Mouse (Mus musculus): ENCODE data around the gene Rab42. TPM values are rescaled to one million over a fixed set of nuclear protein-coding genes. Genes with fewer than 3 reads are reported as not detected.

Gene Rab42
- polyA plus RNA-seq, 1 experiment = 0.30 TPM

DNA sequence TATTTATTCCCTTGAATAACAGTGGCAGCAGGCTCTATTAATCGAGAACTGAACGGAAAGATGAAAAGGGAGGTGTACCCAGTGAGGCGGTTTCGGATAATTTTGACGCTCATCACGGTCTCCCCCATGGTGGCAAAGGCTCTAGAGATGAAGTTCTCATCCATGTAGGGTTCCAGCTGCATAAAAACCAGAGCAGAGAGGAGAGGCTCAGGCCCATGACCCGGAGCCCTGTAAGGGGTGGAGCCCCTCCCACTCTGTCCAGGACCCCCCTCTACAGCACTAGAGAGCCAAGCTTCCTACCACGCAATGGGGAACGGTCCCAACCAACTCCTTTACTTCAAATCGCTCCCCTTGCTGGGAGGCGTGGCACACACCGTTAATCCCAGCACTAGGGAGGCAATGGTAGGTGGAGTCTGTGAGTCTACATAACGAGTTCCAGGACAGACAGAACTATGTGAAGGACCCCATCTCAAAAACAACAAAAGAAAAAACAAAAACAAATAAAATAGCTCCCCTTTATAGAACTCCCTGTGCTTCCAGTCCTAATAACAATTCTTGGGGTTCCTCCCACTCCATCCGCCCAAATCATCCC is 25.3 kb upstream of the Rab42 start:
- H3K4me2 ChIP-seq (ENCODE audit: low read depth) = peak overlapping the region; percentile 90
- H3K4me3 ChIP-seq = peak overlapping the region; percentile 76
- H3K27me3 ChIP-seq (ENCODE audit: control insufficient read depth, insufficient read depth, insufficient read length) = no peaks in the 10 kb centered on the region
- peaks cover 15% of the 10 kb centered on the region for H3K79me2 ChIP-seq (ENCODE audit: control insufficient read depth, insufficient read depth)
- H3K36me3 ChIP-seq (ENCODE audit: control insufficient read depth, insufficient read depth) = peaks cover 17% of the 10 kb centered on the region
- no peak for TF ChIP-seq MYOD1 (IDR thresholded peaks at IDR 0.05; ENCODE audit: control insufficient read depth in 1 of 3, insufficient read length in 2 of 3, low read depth in 2 of 3)
- no peak for TF ChIP-seq MYOG (IDR thresholded peaks at IDR 0.05; ENCODE audit: control insufficient read depth in 1 of 3, insufficient read depth in 1 of 3, insufficient read length in 2 of 3, low read depth in 2 of 3)
- no peak for TF ChIP-seq POLR2AphosphoS2 (IDR thresholded peaks at IDR 0.05; ENCODE audit: insufficient read length, low read depth)
- TF ChIP-seq E2F4 (IDR thresholded peaks at IDR 0.05; ENCODE audit: insufficient read depth) = no peak
- no peak for TF ChIP-seq REST (IDR thresholded peaks at IDR 0.05; ENCODE audit: insufficient read depth, insufficient read length)
- no peak for TF ChIP-seq CEBPB (IDR thresholded peaks at IDR 0.05; ENCODE audit: insufficient read depth, poor library complexity, severe bottlenecking)
- TF ChIP-seq TCF3 (IDR thresholded peaks at IDR 0.05; ENCODE audit: insufficient read length, low read depth) = no peak
- no peak for TF ChIP-seq USF1 (IDR thresholded peaks at IDR 0.05; ENCODE audit: low read depth)
- TF ChIP-seq TCF12 (IDR thresholded peaks at IDR 0.05; ENCODE audit: insufficient read depth, poor library complexity, severe bottlenecking) = no peak
- no peak for TF ChIP-seq POLR2A (IDR thresholded peaks at IDR 0.05; ENCODE audit: insufficient read length, low read depth)
- H3ac ChIP-seq (ENCODE audit: control insufficient read depth, insufficient read length) = peak overlapping the region; percentile 36

DNA sequence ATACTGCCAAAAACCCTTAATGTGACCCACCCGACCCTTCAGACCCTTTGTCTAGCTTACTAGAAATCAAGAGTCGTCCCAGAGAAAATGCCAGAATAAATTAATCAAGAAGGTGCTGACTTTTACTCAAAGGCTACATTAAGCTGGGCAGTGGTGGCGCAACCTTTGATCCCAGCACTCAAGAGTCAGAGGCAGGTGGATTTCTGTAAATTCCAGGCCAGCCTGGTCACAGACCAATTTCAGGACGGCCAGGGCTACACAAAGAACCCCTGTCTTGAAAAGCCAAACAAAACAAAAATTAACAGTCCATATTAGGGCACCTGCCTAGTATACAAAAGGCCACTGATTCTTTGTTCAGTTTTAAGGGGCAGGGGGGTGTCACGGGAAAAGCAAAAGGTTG is 23.3 kb upstream of the Rab42 start:
- Histone ChIP-seq H3K79me2 (ENCODE audit: control insufficient read depth, insufficient read depth) (peaks cover 15% of the 10 kb centered on the region), H3K4me2 (ENCODE audit: low read depth) (no peak overlapping the region), H3K36me3 (ENCODE audit: control insufficient read depth, insufficient read depth) (peaks cover 14% of the 10 kb centered on the region), H3K27me3 (ENCODE audit: control insufficient read depth, insufficient read depth, insufficient read length) (no peaks in the 10 kb centered on the region), H3K4me3 (no peak overlapping the region), H3ac (ENCODE audit: control insufficient read depth, insufficient read length) (no peak overlapping the region)
- no peak for TF ChIP-seq POLR2AphosphoS2 (IDR thresholded peaks at IDR 0.05; ENCODE audit: insufficient read length, low read depth)
- no peak for TF ChIP-seq MYOD1 (IDR thresholded peaks at IDR 0.05; ENCODE audit: control insufficient read depth in 1 of 3, insufficient read length in 2 of 3, low read depth in 2 of 3)
- TF ChIP-seq SRF (IDR thresholded peaks at IDR 0.05; ENCODE audit: control insufficient read depth, insufficient read length, low read depth) = no peak
- TF ChIP-seq MAX (IDR thresholded peaks at IDR 0.05; ENCODE audit: low read depth) = no peak
- TF ChIP-seq TCF12 (IDR thresholded peaks at IDR 0.05; ENCODE audit: insufficient read depth, poor library complexity, severe bottlenecking) = no peak
- no peak for TF ChIP-seq E2F4 (IDR thresholded peaks at IDR 0.05; ENCODE audit: insufficient read depth)
- TF ChIP-seq TCF3 (IDR thresholded peaks at IDR 0.05; ENCODE audit: insufficient read length, low read depth) = no peak
- TF ChIP-seq REST (IDR thresholded peaks at IDR 0.05; ENCODE audit: insufficient read depth, insufficient read length) = no peak
- TF ChIP-seq MYOG (IDR thresholded peaks at IDR 0.05; ENCODE audit: control insufficient read depth in 1 of 3, insufficient read depth in 1 of 3, insufficient read length in 2 of 3, low read depth in 2 of 3) = no peak
- TF ChIP-seq USF1 (IDR thresholded peaks at IDR 0.05; ENCODE audit: low read depth) = no peak
- no peak for TF ChIP-seq POLR2A (IDR thresholded peaks at IDR 0.05; ENCODE audit: insufficient read length, low read depth)
- no peak for TF ChIP-seq CEBPB (IDR thresholded peaks at IDR 0.05; ENCODE audit: insufficient read depth, poor library complexity, severe bottlenecking)

GRCm38 (mm10) chr4:132315711-132316110 is 12.5 kb upstream of the Rab42 start:
- Histone ChIP-seq H3ac (ENCODE audit: control insufficient read depth, insufficient read length) (no peak overlapping the region), H3K79me2 (ENCODE audit: control insufficient read depth, insufficient read depth) (peaks cover under 1% of the 10 kb centered on the region), H3K4me3 (no peak overlapping the region), H3K36me3 (ENCODE audit: control insufficient read depth, insufficient read depth) (peaks cover 34% of the 10 kb centered on the region), H3K4me2 (ENCODE audit: low read depth) (no peak overlapping the region), H3K27me3 (ENCODE audit: control insufficient read depth, insufficient read depth, insufficient read length) (no peaks in the 10 kb centered on the region)
- no peak for TF ChIP-seq TCF3 (IDR thresholded peaks at IDR 0.05; ENCODE audit: insufficient read length, low read depth)

GRCm38 (mm10) chr4:132312627-132313026 is 9.4 kb upstream of the Rab42 start:
- Histone ChIP-seq H3K4me2 (ENCODE audit: low read depth) (no peak overlapping the region), H3K27me3 (ENCODE audit: control insufficient read depth, insufficient read depth, insufficient read length) (no peaks in the 10 kb centered on the region), H3K79me2 (ENCODE audit: control insufficient read depth, insufficient read depth) (peaks cover 19% of the 10 kb centered on the region), H3K4me3 (no peak overlapping the region), H3K36me3 (ENCODE audit: control insufficient read depth, insufficient read depth) (peaks cover 24% of the 10 kb centered on the region), H3ac (ENCODE audit: control insufficient read depth, insufficient read length) (no peak overlapping the region)
- TF ChIP-seq POLR2AphosphoS2 (IDR thresholded peaks at IDR 0.05; ENCODE audit: insufficient read length, low read depth) (peak; percentile 60), MAX (IDR thresholded peaks at IDR 0.05; ENCODE audit: low read depth) (no peak), SRF (IDR thresholded peaks at IDR 0.05; ENCODE audit: control insufficient read depth, insufficient read length, low read depth) (no peak), REST (IDR thresholded peaks at IDR 0.05; ENCODE audit: insufficient read depth, insufficient read length) (no peak), MYOD1 (IDR thresholded peaks at IDR 0.05; ENCODE audit: control insufficient read depth in 1 of 3, insufficient read length in 2 of 3, low read depth in 2 of 3) (no peak), TCF12 (IDR thresholded peaks at IDR 0.05; ENCODE audit: insufficient read depth, poor library complexity, severe bottlenecking) (no peak), CEBPB (IDR thresholded peaks at IDR 0.05; ENCODE audit: insufficient read depth, poor library complexity, severe bottlenecking) (no peak), USF1 (IDR thresholded peaks at IDR 0.05; ENCODE audit: low read depth) (no peak), TCF3 (IDR thresholded peaks at IDR 0.05; ENCODE audit: insufficient read length, low read depth) (no peak)

DNA sequence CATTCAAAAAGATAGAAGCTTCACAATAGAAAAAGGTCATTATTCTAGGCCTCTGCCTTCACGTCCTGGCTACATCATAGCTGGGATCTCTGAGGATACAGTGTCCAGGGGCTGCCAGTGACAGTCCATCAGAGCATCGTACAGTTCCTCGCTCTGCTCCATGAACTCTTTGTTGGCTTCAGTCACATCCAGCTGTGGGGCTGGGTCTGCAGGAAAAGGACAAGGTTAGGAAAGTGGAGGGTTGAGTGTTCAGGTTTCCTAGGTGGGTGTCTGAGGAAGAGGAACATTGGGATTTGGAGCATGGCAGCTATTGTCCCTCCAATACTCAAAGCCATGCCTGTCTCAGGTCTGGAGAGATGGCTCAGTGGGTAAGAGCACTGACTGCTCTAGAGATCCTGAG is 8.6 kb upstream of the Rab42 start:
- Histone ChIP-seq H3ac (ENCODE audit: control insufficient read depth, insufficient read length) (no peak overlapping the region), H3K36me3 (ENCODE audit: control insufficient read depth, insufficient read depth) (peaks cover 18% of the 10 kb centered on the region), H3K27me3 (ENCODE audit: control insufficient read depth, insufficient read depth, insufficient read length) (no peaks in the 10 kb centered on the region), H3K4me2 (ENCODE audit: low read depth) (no peak overlapping the region), H3K4me3 (no peak overlapping the region), H3K79me2 (ENCODE audit: control insufficient read depth, insufficient read depth) (peaks cover 19% of the 10 kb centered on the region)
- TF ChIP-seq TCF3 (IDR thresholded peaks at IDR 0.05; ENCODE audit: insufficient read length, low read depth) = no peak
- peak; percentile 64 for TF ChIP-seq POLR2AphosphoS2 (IDR thresholded peaks at IDR 0.05; ENCODE audit: insufficient read length, low read depth)
